Mouse (Mus musculus) heart, postnatal 25 days (tissue): ENCODE results near the gene Rab43. TPM values are rescaled to one million over a fixed set of nuclear protein-coding genes. Genes with fewer than 3 reads are reported as not detected.

Source experiments
- DNase-seq: peaks from one replicate; pipeline ENCODE4 v3.0.0; 2022; ENCODE audit warnings: low spot score
- intact Hi-C: fragments of 180-260 bp; cut with DNase I; formaldehyde crosslinking; loops from one replicate; pipeline ENCODE4 v1.15.1; 2025
- total RNA-seq, 2 experiments: library from RNA; stranded (reverse); gene quantifications; 2 replicates each; pipeline ENCODE4 v1.2.3; 2021

Gene Rab43
- total RNA-seq, 2 experiments from 2014 or later: 12.5 to 15.7 TPM

DNA sequence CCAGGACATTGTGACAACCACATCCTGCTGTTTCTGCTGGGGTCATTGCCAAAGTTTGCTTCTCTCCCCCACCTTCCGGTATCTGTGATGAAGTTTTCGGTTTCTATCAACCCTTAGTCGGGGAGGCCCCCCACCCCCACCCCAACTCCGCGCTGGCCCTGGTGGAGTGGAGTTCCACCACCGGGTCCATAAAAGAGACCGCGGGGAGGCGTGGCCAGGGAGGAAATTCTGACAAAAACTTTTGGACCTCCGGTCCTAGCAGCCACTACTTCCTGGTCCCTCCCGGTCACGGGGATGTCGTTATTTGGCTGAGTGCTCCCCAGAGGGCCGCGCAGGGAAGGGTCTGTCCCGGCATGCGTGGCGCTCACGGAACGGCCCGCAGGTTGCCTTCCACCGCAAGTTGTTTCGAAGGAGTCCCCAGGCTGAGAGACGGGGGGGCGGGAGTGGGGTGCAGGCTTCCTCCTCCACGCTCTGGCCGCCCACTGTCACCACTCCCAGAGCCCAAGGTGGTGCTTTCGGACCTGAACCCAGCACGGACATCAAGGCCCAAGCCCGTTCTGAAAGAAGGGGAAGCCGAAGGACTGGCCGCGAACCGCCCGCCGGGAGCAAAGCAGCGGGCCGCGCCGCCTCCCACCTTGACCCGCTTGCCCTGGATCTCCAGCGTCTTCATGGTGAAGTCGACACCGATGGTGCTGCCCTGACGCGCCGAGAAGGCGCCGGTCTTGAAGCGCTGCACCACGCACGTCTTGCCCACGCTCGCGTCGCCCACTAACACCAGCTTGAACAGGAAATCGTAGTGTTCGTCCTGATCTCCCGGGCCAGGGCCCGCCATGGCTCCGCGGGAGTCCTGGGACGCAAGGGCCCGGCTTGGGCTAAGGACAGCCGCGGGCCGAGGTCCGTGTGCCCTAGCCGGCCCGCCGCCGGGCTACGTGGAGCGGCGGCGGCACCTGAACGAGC lies 973 bp downstream of the Rab43 start:
- DNase-seq: peak; percentile 70
- intact Hi-C loops: no loop called here

DNA sequence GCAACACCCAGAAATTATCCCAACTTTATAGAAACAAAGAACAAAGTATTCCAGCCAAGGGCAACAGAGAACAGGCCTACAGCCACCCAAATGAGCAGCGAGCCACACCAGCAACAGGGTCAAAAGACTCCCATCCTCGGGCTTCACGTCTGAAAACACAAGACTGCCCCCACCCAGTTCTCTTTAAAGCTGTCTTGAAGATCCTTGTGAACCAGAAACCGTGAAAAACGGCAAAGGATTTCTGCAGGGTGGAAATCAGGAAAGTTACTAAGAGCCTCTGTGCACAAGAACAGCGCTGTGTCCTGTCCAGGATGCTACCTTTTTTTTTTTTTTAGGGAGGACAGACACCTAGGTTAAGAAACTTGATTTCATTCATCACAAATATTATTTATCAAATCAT lies 1.7 kb downstream of the Rab43 start:
- DNase-seq: no peak
- intact Hi-C loops: no loop called here

DNA sequence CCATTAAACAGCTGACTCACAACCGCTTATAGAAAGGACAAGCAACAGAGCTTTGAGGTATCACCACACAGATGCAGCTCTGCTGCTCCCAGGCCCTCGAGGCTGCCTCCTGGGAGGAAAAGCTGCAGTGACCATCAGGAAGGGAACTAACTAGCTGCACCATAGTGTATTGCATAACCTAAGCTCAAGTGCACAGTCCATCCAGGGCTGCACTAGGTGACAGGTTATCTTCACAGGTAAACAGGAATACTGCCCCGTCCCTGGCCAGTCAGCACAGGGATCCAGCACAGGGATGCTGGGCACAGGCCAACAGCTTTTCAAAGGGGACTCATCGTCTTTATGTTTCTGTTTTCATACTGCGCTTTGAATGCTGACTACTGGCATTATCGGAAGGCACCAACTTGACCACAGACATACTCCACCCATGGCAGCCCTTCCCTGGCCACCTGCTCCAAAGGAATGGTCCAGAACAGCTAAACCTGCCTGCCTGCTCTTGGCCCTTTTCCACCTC lies 2.3 kb downstream of the Rab43 start:
- intact Hi-C loops: no loop called here
- DNase-seq: no peak

DNA sequence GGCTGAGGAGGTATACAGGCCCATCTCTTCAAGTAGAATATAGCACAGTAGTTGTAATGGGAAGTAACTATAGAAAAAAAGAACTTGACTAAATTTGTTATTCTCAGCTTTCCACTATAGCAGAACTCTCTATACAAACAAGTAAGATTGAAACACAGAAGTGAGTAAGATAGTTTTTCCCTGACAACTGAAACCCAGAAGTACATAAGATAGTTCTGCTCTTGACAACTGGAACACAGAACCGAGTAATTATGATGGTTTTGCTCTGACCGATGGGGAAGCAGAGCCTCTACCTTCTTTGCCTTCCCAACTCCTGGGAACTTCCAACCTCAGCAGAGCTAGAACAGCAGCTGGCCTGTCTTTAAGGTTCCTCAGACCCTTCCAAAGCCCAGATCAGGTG lies 2.8 kb downstream of the Rab43 start:
- no peak for DNase-seq
- intact Hi-C loops: no loop called here

- intact Hi-C loops: no loop called here
- DNase-seq: no peak
These were observed 3.4 kb downstream of the Rab43 start for GRCm38 (mm10) chr6:87808521-87808920.

DNA sequence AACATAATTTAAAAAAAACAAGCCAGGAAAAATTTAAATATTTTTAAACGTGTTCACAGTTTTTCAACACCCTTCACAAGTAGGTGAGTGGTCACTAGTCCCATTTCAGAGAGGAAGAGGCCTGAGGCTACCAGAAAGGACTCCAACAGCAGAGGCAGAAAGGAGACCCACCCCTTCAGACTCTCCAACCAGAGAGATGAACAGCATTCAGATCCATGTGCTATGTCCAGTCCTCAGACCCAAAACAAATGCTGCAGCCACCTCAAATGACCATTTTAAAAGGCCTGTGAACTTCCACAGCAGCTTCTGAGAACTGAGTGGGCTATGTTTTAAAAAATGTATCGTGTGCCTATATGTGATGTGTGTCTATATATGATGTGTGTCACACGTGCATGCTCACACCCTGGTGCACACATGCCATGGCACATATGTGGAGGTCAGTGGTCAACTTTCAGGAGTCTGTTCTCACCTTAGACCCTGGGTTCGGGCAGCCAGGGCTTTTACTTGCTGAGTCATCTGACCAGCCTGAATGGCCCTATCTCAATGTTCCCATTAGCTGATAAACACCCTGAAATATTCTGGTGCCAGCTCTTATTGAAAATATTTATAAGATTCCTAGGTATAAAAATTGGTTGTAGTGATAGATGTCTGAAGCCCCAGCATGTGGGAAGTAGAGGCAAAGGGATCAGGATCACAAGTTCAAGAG lies 4.1 kb downstream of the Rab43 start:
- intact Hi-C loops: no loop called here
- DNase-seq: no peak

DNA sequence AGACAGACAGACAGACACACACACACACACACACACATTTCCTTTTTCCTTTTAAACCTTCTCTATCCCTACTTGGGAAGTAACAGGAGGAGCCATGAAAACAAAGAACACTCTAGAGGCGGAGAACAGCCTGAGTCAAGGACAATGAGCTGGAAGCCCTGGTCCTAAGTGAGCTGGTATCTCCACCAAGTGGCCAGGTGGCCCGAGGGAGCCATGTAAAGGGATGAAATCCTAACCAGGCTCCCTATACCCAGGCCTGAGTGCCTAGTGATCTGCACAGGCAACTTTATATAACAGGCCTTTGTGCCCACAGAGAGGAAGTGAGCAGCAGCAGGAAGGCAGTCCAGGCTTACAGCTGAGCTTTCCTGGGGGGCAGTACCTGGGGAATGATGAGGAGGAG lies 5.1 kb downstream of the Rab43 start:
- intact Hi-C loops: no loop called here
- no peak for DNase-seq

DNA sequence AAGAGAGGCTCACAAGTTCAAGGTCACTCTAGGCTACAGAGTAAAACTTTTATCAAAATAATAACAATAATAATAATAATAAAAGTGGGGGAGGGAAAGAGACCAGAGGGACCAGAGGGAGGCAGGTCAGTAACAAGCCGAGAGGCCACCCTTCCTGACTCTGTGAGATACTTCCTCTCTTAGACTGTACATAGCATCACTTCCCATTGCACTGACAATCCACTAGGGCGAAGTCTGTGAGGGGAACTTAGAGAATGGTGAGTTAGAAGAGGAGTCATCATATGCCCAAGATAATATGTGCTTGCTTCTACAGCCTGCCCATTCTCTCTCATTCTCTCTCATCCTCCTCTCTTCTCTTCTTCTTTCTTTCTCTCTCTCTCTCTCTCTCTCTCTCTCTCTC lies 5.9 kb downstream of the Rab43 start:
- intact Hi-C loops: no loop called here
- DNase-seq: no peak

DNA sequence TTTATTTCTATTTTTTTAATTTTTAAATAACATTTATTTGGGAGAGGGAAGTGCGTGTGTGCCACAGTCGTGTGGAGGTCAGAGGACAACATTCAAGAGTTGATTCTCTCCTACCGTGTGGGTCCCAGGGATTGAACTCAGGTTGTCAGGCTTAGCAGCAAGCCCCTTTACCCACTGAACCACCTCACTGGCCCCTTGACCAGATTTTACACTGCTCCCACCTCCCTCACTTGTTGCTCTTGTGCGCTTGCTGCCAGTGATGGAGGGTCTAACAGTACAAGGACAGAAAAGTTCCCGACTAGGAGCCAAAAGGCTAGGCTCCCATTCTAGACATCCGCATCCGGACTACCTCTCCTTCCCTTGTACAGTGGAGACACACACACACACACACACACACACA lies 6.5 kb downstream of the Rab43 start:
- no peak for DNase-seq
- intact Hi-C loops: no loop called here

DNA sequence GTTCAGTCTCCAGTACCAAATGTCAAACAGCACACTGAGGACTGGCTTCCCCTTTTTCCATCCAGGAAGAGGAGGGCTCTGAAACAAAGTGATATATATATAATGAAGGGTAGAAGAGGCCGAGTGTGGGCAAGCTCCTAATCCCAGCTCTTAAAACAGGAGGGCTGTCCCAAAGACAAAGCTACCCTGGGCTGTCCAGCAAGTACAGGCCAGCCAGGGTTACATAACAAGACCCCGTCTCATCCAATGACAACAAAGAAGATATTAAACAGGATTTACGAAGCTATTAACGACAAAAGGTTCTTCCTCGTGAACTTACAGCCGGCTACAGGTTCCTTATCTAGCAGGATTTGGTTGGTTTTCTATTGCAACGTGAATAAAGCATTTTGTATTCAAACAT lies 7.1 kb downstream of the Rab43 start:
- intact Hi-C loops: no loop called here
- no peak for DNase-seq

GRCm38 (mm10) chr6:87804036-87804435 lies 7.9 kb downstream of the Rab43 start:
- intact Hi-C loops: no loop called here

DNA sequence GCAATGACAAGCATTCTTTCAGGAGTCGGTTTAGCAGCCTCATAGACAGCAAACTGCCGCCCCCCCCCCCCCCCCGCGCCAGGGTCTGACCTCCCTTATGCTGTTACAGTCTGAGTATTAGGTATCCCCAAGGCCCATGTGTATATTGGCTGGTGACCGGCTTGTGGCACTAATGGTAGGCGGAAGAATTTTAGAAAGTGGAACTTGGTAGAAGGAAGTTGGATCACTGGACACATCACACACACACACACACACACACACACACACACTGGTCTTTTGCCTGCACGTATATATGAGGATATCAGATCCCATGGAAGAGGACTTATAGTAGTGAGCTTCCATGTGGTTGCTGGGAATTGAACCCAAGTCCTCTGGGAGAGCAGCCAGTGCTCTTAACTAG lies 9.5 kb downstream of the Rab43 start:
- intact Hi-C loops: no loop called here
- DNase-seq: no peak

More at GRCm38 (mm10) chr6:87804036-87804435, 7.9 kb downstream of the Rab43 start:
- no peak for DNase-seq

DNA sequence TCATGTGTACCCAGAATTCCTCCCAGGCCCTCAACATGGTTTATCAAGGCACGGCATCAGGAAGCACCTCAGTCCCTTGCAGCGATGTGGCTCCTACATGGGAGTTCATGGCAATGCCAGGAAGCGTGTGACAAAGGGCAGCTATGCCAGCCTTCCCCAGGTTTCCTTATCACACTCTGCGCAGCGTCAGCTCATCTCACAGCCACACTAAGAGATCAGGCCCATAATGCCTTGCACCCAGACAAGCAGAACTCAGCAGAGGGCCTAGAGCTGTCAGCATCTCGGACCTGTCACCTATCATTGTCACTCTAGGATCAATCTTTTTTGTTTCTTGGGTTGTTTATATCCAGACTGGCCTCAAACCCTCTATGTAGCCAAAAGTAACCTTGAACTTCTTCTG lies 12.4 kb downstream of the Rab43 start:
- intact Hi-C loops: no loop called here
- no peak for DNase-seq

DNA sequence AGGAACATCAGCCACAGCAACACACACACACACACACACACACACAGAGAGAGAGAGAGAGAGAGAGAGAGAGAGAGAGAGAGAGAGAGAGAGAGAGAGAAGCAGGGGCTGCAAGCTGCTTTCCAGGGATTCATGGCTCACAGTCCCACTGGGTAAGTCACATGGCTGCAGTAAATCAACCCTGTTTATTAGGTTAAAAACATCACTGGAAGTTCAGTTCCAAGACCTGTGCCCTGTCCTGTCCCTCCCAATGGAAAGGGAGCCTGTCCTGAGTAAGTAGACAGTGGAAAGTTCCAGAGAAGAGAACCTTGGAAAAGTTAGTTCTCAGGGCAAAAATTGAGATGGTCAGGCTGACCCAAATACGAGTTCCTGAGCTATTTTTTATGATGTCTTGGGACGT lies 14.6 kb downstream of the Rab43 start:
- intact Hi-C loops: no loop called here

DNA sequence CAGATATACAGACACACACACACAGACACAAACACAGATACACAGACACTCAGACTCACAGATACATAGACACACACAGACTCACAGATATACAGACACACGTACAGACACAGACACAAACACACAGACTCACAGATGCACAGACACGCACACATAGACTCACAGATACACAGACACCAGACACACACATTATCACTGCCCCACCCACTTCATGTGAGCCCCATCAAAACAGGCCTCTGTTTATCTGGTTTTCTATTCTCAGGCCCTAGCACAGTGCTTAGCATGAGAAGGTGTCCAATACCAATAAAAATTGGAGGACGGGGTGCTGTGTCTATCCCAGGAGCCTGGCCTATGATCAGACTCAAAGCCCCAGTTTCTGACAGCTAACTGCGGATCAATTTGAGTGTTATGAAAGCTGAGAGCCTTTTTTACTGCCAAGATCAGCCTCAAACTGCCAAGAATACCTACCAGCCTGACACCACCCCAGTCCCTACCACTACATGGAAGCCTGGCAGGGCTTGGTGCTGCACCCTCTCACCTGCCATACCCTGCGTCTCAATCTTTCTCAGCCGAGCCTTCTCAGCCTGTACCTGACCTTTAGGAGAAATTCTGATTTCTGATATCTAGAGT lies 15.6 kb downstream of the Rab43 start:
- intact Hi-C loops: no loop called here
- no peak for DNase-seq

More for the DNA sequence above, 14.6 kb downstream of the Rab43 start:
- DNase-seq: no peak

- intact Hi-C loops: no loop called here
- no peak for DNase-seq
These were observed 16.4 kb downstream of the Rab43 start for GRCm38 (mm10) chr6:87795385-87796150.

DNA sequence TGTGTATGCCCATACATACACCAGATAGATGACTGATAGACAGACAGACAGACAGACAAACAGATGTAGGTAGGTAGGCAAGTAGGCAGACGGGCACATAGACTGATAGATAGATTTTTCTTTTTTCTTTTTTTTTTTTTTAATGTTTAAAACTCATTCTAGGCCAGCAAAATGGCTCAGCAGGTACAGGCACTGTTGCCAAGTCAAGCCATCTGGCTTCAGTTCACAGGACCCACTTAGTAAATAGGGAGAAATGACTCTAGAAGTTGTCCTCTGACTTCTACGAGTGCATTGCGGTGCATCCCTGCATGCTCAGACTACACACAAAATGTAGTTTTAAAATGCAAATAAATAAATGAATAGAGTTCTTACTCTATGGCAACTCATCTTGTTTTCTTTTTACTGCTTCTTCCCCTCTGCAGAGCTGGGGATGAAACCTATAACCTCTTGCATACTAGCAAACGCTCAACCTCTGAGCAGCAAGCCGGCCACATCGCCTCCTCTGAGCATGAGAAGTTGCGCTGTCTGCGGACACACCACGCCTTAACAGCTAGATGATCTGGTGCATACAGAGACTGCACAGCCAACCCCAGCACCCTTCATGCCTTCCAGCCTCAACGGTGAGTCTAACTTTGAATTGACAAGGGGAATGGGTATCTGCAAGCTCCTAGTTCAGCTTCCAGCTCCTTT lies 18.0 kb downstream of the Rab43 start:
- intact Hi-C loops: no loop called here

DNA sequence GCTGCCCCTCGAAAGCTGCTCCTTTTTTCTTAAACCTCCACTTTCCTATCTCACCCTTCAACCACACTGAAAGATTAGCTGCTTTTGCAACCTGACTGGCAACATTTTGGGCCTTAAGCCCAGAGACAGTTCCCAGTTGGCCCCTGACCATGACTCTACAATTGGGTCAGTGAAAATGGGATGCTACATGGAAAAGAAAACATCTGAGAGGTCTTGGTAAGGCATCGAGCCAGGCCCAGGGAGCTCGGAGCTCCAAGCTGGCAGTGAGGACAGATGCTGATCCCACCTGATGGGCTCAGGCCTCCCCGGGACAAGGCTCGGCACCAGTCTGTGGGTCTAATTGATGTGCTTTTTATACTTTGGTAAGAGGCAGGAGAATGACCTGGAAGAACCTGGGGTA lies 20.1 kb downstream of the Rab43 start:
- intact Hi-C loops: no loop called here
- DNase-seq: no peak

More for the DNA sequence above, 18.0 kb downstream of the Rab43 start:
- no peak for DNase-seq

GRCm38 (mm10) chr6:87790779-87791480 lies 21.0 kb downstream of the Rab43 start:
- intact Hi-C loops: no loop called here
- no peak for DNase-seq
